Comparison of ENCODE assay signal across 20 mouse cellular contexts in genomic region chr12:101792684-101793083, GRCm38 (mm10). TPM values are rescaled to one million over a fixed set of nuclear protein-coding genes. Genes with fewer than 3 reads are reported as not detected.
"Had no signal": no experiment of that assay in that cellular context is flagged by ENCODE, and none has a peak within 500 bp of the region (broad histone marks: within the 10 kb centered on the region; RNA-seq: fewer than 3 reads in every experiment).

No protein-coding gene starts in this region.

- DNase-seq: liver, postnatal 0 days; lung, adult 2 months; midbrain, embryonic 14.5 days; retina, postnatal 1 day; right cerebral cortex, adult 18-20 months; right cerebral cortex, postnatal 25 days; thymus, adult 2 months; thymus, postnatal 25 days; thymus, postnatal 4 days had no signal

- H3K4me3 ChIP-seq: liver, embryonic 15.5 days; lung, embryonic 15.5 days; midbrain, embryonic 10.5 days; midbrain, embryonic 12.5 days; myocyte; neural tube, embryonic 13.5 days; neural tube, embryonic 15.5 days; stomach, embryonic 15.5 days had no signal

- H3K4me2 ChIP-seq: liver, embryonic 15.5 days; lung, embryonic 15.5 days; midbrain, embryonic 12.5 days; neural tube, embryonic 13.5 days; neural tube, embryonic 15.5 days; stomach, embryonic 15.5 days had no signal

- ATAC-seq: liver, postnatal 0 days; midbrain, embryonic 16.5 days had no signal

- H3K9ac ChIP-seq: liver, embryonic 15.5 days; liver, postnatal 0 days; lung, embryonic 15.5 days; midbrain, embryonic 12.5 days; neural tube, embryonic 13.5 days; neural tube, embryonic 15.5 days; stomach, embryonic 15.5 days had no signal

- H3K27ac ChIP-seq: liver, embryonic 15.5 days; lung, embryonic 15.5 days; midbrain, embryonic 10.5 days; midbrain, embryonic 12.5 days; neural tube, embryonic 13.5 days; neural tube, embryonic 15.5 days; stomach, embryonic 15.5 days; stomach, postnatal 0 days had no signal

- H3K27me3 ChIP-seq: liver, embryonic 15.5 days; lung, embryonic 15.5 days; midbrain, embryonic 12.5 days; neural tube, embryonic 13.5 days; neural tube, embryonic 15.5 days; stomach, embryonic 15.5 days had no signal

- H3K36me3 ChIP-seq: liver, embryonic 15.5 days; lung, embryonic 15.5 days; midbrain, embryonic 10.5 days; midbrain, embryonic 12.5 days; neural tube, embryonic 13.5 days; neural tube, embryonic 15.5 days; stomach, embryonic 15.5 days had no signal

- H3K9me3 ChIP-seq: liver, embryonic 15.5 days; lung, embryonic 15.5 days; midbrain, embryonic 10.5 days; midbrain, embryonic 12.5 days; neural tube, embryonic 13.5 days; neural tube, embryonic 15.5 days; stomach, embryonic 15.5 days had no signal

- H3K4me1 ChIP-seq: liver, embryonic 15.5 days; lung, embryonic 15.5 days; midbrain, embryonic 10.5 days; midbrain, embryonic 12.5 days; neural tube, embryonic 13.5 days; neural tube, embryonic 15.5 days; stomach, embryonic 15.5 days had no signal

RNA-seq across cellular contexts. Expression of gene Fbln5, which starts 26.2 kb away (rescaled TPM):
- total RNA-seq: megakaryocyte-erythroid progenitor cell, adult 5-6 weeks had no signal
